Mouse (Mus musculus) G1E (cell line): Measurements from ENCODE around the gene D330045A20Rik.

Experiments used
- CTCF ChIP-seq: IDR thresholded peaks from 2 replicates; pipeline ENCODE4 v1.5.1; 2012; ENCODE audit warnings: low read depth, low read length, inconsistent platforms, mixed read lengths
- GATA1 ChIP-seq: IDR thresholded peaks from 2 replicates; pipeline ENCODE4 v1.6.1; 2012; ENCODE audit warnings: borderline replicate concordance, low read length, inconsistent platforms, mixed read lengths
- POLR2AphosphoS5 ChIP-seq: IDR thresholded peaks from 2 replicates; pipeline ENCODE4 v1.6.1; 2012; ENCODE audit warnings: low read depth, low read length, inconsistent platforms; ENCODE audit not compliant: insufficient replicate concordance

- TF ChIP-seq POLR2AphosphoS5 (no peak), CTCF (no peak), GATA1 (no peak)
Measured at GRCm38 (mm10) chrX:139480022-139480894, at the start of gene D330045A20Rik.
